Mouse (Mus musculus): ENCODE measurements around the gene Zscan18. TPM values are rescaled to one million over a fixed set of nuclear protein-coding genes. Genes with fewer than 3 reads are reported as not detected.
A peak's percentile ranks its signal among the peaks of the same experiment; 100 is the strongest.

The Zscan18 gene
- polyA plus RNA-seq (2015; fragmentation: Nextera tagmentation; extraction: Ambion mirVana): 27.9 and 30.9 TPM in 2 replicates

- peak within 1 kb of the TSS; percentile 49 for H3K9ac ChIP-seq (replicated peaks; ENCODE audit: low read depth, low read length)
- peak within 1 kb of the TSS; percentile 55 for H3K4me3 ChIP-seq (replicated peaks; ENCODE audit: low read length)
- ATAC-seq: peak; percentile 98
- peak within 1 kb of the TSS; percentile 52 for H3K27ac ChIP-seq (ENCODE audit: low read length)
- H3K9me3 ChIP-seq (ENCODE audit: control insufficient read depth, low read length): peaks cover 3% of the 10 kb centered on the region; the same call in 1 of the 2 replicates
- WGBS: 5% methylated on average over 30 of the region's 31 CpGs
- peaks cover 18% of the 10 kb centered on the region for H3K36me3 ChIP-seq (ENCODE audit: control insufficient read depth, insufficient read depth)
- H3K4me1 ChIP-seq (replicated peaks; ENCODE audit: control insufficient read depth, insufficient read depth, low read length): peaks cover 13% of the 10 kb centered on the region
- no peaks in the 10 kb centered on the region for H3K27me3 ChIP-seq (replicated peaks; ENCODE audit: control insufficient read depth, insufficient read depth, low read length)
- H3K4me2 ChIP-seq (ENCODE audit: low read length): peak within 1 kb of the TSS; percentile 60
Observed at GRCm38 (mm10) chr7:12802866-12803726, at the start of gene Zscan18. Gene Zscan18, minus strand, starts transcription at chr7:12803635.

DNA sequence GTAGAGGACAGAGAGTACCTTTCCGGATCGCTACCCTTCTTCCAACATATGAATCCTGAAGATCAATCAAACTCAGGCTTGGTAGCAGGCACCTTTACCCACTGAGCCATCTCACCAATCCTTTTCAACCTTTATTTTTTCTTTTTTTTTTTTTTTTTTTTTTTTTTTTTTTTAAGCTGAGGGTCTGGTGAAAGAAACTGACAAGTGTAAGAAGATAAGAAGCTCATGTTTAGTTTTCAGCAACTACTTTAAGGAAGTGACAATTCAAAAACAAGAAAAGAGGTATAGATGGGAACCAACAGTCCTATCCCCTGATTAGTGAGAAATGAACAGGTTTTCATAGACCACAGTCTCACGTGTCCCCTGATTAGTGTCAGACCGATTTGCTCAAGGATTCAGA is 32.3 kb upstream of the Zscan18 start:
- peaks cover 3% of the 10 kb centered on the region; the same call in 1 of the 2 replicates for H3K4me1 ChIP-seq (replicated peaks; ENCODE audit: control insufficient read depth, insufficient read depth, low read length)
- WGBS: 96% methylated on average over 4 of the region's 4 CpGs

GRCm38 (mm10) chr7:12835193-12835671 is 31.8 kb upstream of the Zscan18 start:
- peak overlapping the region; percentile 62 for H3K9ac ChIP-seq (replicated peaks; ENCODE audit: low read depth, low read length)
- peak overlapping the region; percentile 64 for H3K4me3 ChIP-seq (replicated peaks; ENCODE audit: low read length)
- H3K27me3 ChIP-seq (replicated peaks; ENCODE audit: control insufficient read depth, insufficient read depth, low read length): no peaks in the 10 kb centered on the region
- H3K36me3 ChIP-seq (ENCODE audit: control insufficient read depth, insufficient read depth): peaks cover 37% of the 10 kb centered on the region
- H3K4me2 ChIP-seq (ENCODE audit: low read length): peak overlapping the region; percentile 57
- ATAC-seq: peak; percentile 55
- H3K4me1 ChIP-seq (replicated peaks; ENCODE audit: control insufficient read depth, insufficient read depth, low read length): peaks cover 3% of the 10 kb centered on the region; the same call in 1 of the 2 replicates
- H3K27ac ChIP-seq (ENCODE audit: low read length): peak overlapping the region; percentile 11
- 30% methylated on average over 13 of the region's 13 CpGs for WGBS
- H3K9me3 ChIP-seq (ENCODE audit: control insufficient read depth, low read length): peaks cover 31% of the 10 kb centered on the region

More for the DNA sequence above, 32.3 kb upstream of the Zscan18 start:
- Histone ChIP-seq H3K9me3 (ENCODE audit: control insufficient read depth, low read length) (peaks cover 33% of the 10 kb centered on the region), H3K4me3 (replicated peaks; ENCODE audit: low read length) (peak overlapping the region; percentile 64), H3K36me3 (ENCODE audit: control insufficient read depth, insufficient read depth) (peaks cover 42% of the 10 kb centered on the region), H3K4me2 (ENCODE audit: low read length) (peak overlapping the region; percentile 57), H3K27me3 (replicated peaks; ENCODE audit: control insufficient read depth, insufficient read depth, low read length) (no peaks in the 10 kb centered on the region), H3K27ac (ENCODE audit: low read length) (no peak overlapping the region), H3K9ac (replicated peaks; ENCODE audit: low read depth, low read length) (no peak overlapping the region)
- no peak for ATAC-seq

GRCm38 (mm10) chr7:12834162-12835120 is 31.0 kb upstream of the Zscan18 start, which contains the start of gene Zfp110:
Gene Zfp110, plus strand, starts transcription at chr7:12834761.
- Histone ChIP-seq H3K4me2 (ENCODE audit: low read length) (peak within 1 kb of the TSS; percentile 57), H3K9me3 (ENCODE audit: control insufficient read depth, low read length) (peaks cover 25% of the 10 kb centered on the region), H3K4me3 (replicated peaks; ENCODE audit: low read length) (peak within 1 kb of the TSS; percentile 64), H3K27me3 (replicated peaks; ENCODE audit: control insufficient read depth, insufficient read depth, low read length) (no peaks in the 10 kb centered on the region), H3K36me3 (ENCODE audit: control insufficient read depth, insufficient read depth) (peaks cover 31% of the 10 kb centered on the region), H3K4me1 (replicated peaks; ENCODE audit: control insufficient read depth, insufficient read depth, low read length) (peaks cover 3% of the 10 kb centered on the region; the same call in 1 of the 2 replicates), H3K27ac (ENCODE audit: low read length) (peak within 1 kb of the TSS; percentile 11), H3K9ac (replicated peaks; ENCODE audit: low read depth, low read length) (peak within 1 kb of the TSS; percentile 62)
- 3% methylated on average over 47 of the region's 47 CpGs for WGBS
- ATAC-seq: peak; percentile 98

DNA sequence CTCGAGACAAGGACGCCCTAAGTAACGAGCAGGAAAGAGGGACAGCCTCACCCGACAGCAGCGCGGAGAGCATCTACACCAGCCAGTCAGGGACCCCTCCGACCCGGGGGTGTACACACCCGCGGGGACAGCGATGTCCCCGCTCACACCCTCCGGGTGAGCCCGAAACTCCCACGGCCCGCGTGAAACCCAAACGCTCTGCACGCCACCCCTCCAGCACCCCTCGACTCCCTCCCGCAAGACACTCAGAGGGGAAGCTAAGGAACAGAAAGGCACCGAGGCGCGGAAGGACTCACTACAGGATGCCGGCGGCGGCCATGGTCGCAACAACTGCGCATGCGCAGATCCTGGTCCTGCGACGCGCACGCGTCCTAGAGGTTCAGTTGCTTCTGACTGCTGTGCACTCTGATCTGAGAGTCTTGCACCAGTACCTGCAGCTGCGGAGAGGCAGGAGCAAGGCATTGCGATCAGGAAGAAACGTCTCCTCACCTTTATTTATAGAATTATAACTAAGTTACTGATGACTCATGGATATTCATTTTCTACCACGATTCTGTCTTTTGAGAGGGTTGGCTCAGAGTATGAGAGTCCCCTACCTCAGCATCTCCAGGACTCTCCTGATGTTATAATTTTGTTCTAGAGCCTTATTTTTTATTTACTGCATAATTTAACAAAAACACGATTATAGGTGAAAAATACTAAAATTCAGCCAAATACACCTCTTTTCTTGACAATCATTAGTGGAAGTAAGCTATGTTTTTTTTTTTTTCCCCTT is 15.3 kb upstream of the Zscan18 start, which contains the start of gene Zfp329:
Gene Zfp329, minus strand, starts transcription at position 338 of the 775 bp plus-strand sequence.
- Histone ChIP-seq H3K4me1 (replicated peaks; ENCODE audit: control insufficient read depth, insufficient read depth, low read length) (peaks cover 8% of the 10 kb centered on the region), H3K4me3 (replicated peaks; ENCODE audit: low read length) (peak within 1 kb of the TSS; percentile 90), H3K9ac (replicated peaks; ENCODE audit: low read depth, low read length) (peak within 1 kb of the TSS; percentile 99), H3K9me3 (ENCODE audit: control insufficient read depth, low read length) (peaks cover 21% of the 10 kb centered on the region), H3K27me3 (replicated peaks; ENCODE audit: control insufficient read depth, insufficient read depth, low read length) (no peaks in the 10 kb centered on the region), H3K4me2 (ENCODE audit: low read length) (peak within 1 kb of the TSS; percentile 80), H3K27ac (ENCODE audit: low read length) (peak within 1 kb of the TSS; percentile 94), H3K36me3 (ENCODE audit: control insufficient read depth, insufficient read depth) (peaks cover 14% of the 10 kb centered on the region)
- under 1% methylated on average over 40 of the region's 40 CpGs for WGBS
- peak; percentile 98 for ATAC-seq

- WGBS: 96% methylated on average over 8 of the region's 8 CpGs
Observed at GRCm38 (mm10) chr7:12815566-12815965, 12.1 kb upstream of the Zscan18 start.

DNA sequence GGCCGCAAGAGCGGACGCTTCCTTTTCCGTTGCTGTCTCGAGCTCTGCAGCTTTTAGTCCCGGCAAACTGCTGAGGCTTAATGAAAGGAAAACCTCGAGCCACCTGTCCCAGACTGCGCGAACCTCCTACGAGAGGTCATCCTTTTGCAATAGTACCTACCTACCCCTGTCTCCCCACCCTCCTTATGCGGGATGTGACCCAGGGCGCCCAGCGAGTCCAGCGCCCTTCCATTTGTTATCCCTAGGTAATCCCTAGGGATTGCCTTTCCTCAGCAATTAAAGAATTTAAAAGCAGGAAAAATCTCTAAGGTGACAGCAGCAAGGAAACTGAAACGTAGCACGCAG is 264 bp upstream of the Zscan18 start:
- H3K36me3 ChIP-seq (ENCODE audit: control insufficient read depth, insufficient read depth): peaks cover 21% of the 10 kb centered on the region
- H3K4me3 ChIP-seq (replicated peaks; ENCODE audit: low read length): peak overlapping the region; percentile 55
- H3K9me3 ChIP-seq (ENCODE audit: control insufficient read depth, low read length): peaks cover 5% of the 10 kb centered on the region; the same call in 1 of the 2 replicates
- WGBS: under 1% methylated on average over 16 of the region's 16 CpGs
- H3K27me3 ChIP-seq (replicated peaks; ENCODE audit: control insufficient read depth, insufficient read depth, low read length): no peaks in the 10 kb centered on the region
- H3K27ac ChIP-seq (ENCODE audit: low read length): peak overlapping the region; percentile 52
- H3K9ac ChIP-seq (replicated peaks; ENCODE audit: low read depth, low read length): peak overlapping the region; percentile 49
- H3K4me1 ChIP-seq (replicated peaks; ENCODE audit: control insufficient read depth, insufficient read depth, low read length): peaks cover 13% of the 10 kb centered on the region
- H3K4me2 ChIP-seq (ENCODE audit: low read length): peak overlapping the region; percentile 60
- ATAC-seq: peak; percentile 74

More at GRCm38 (mm10) chr7:12815566-12815965, 12.1 kb upstream of the Zscan18 start:
- ATAC-seq: no peak
- H3K36me3 ChIP-seq (ENCODE audit: control insufficient read depth, insufficient read depth): peaks cover 40% of the 10 kb centered on the region
- H3K27ac ChIP-seq (ENCODE audit: low read length): no peak overlapping the region
- no peaks in the 10 kb centered on the region for H3K27me3 ChIP-seq (replicated peaks; ENCODE audit: control insufficient read depth, insufficient read depth, low read length)
- H3K4me3 ChIP-seq (replicated peaks; ENCODE audit: low read length): no peak overlapping the region
- no peak overlapping the region for H3K9ac ChIP-seq (replicated peaks; ENCODE audit: low read depth, low read length)
- H3K4me2 ChIP-seq (ENCODE audit: low read length): no peak overlapping the region
- peaks cover 33% of the 10 kb centered on the region for H3K9me3 ChIP-seq (ENCODE audit: control insufficient read depth, low read length)
- H3K4me1 ChIP-seq (replicated peaks; ENCODE audit: control insufficient read depth, insufficient read depth, low read length): peaks cover 8% of the 10 kb centered on the region

- H3K27ac ChIP-seq (ENCODE audit: low read length): no peak overlapping the region
- no peak overlapping the region for H3K4me3 ChIP-seq (replicated peaks; ENCODE audit: low read length)
- H3K9ac ChIP-seq (replicated peaks; ENCODE audit: low read depth, low read length): no peak overlapping the region
- H3K9me3 ChIP-seq (ENCODE audit: control insufficient read depth, low read length): peaks cover 15% of the 10 kb centered on the region
- H3K27me3 ChIP-seq (replicated peaks; ENCODE audit: control insufficient read depth, insufficient read depth, low read length): no peaks in the 10 kb centered on the region
- WGBS: 97% methylated on average over 1 of the region's 1 CpGs
- peaks cover 10% of the 10 kb centered on the region for H3K36me3 ChIP-seq (ENCODE audit: control insufficient read depth, insufficient read depth)
- H3K4me1 ChIP-seq (replicated peaks; ENCODE audit: control insufficient read depth, insufficient read depth, low read length): peaks cover 13% of the 10 kb centered on the region
- ATAC-seq: no peak
- no peak overlapping the region for H3K4me2 ChIP-seq (ENCODE audit: low read length)
Observed at GRCm38 (mm10) chr7:12799554-12799953, 3.9 kb downstream of the Zscan18 start.

Measured in forebrain, embryonic 16.5 days (tissue).